Mouse (Mus musculus) cerebellum, postnatal 14 days (tissue): Measurements from ENCODE around the gene Gemin4.

Experiments
- DNase-seq, 2 experiments: peaks; one replicate each; pipeline ENCODE4 v3.0.0; 2021; ENCODE audit warnings: mixed read lengths in 2 of 2

Gene Gemin4

GRCm38 (mm10) chr11:76217390-76217800, at the start of gene Gemin4, which contains the start of gene Dbil5:
TSS of gene Gemin4 (minus strand) at chr11:76217664.
TSS of gene Dbil5 (plus strand) at chr11:76217608.
- peak; percentile 98 to 99 for DNase-seq

- DNase-seq, result peak in 1 of 2 experiments; percentile 43
Measured at GRCm38 (mm10) chr11:76262611-76263351, 45.3 kb upstream of the Gemin4 start.

DNA sequence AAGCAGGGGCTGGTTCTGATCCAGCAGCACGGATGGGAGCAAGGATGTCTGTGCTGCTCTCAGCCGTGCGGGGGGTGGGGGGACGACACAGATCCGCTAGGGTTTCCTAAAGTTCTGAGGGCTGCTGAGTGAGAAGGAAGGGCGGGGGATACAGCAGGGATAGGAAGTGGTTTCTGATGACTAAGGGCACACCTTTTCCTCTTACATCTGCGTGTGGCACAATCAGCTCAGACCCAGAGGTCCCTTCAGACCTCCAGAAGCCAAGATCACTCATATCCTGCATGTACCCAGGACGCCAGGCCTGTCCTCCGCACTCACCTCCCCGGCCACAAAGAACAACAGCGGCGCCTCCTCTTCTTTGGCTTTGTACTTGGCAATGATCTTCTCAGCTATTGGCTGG, 43.8 kb upstream of the Gemin4 start:
- no peak for DNase-seq

GRCm38 (mm10) chr11:76260208-76261050, 43.0 kb upstream of the Gemin4 start:
- DNase-seq, result peak in 1 of 2 experiments; percentile 60

- DNase-seq, result peak in 1 of 2 experiments; percentile 28
Measured at GRCm38 (mm10) chr11:76258511-76258910, 41.0 kb upstream of the Gemin4 start.

- DNase-seq, result no peak
Measured at GRCm38 (mm10) chr11:76257386-76257785, 39.9 kb upstream of the Gemin4 start.

DNA sequence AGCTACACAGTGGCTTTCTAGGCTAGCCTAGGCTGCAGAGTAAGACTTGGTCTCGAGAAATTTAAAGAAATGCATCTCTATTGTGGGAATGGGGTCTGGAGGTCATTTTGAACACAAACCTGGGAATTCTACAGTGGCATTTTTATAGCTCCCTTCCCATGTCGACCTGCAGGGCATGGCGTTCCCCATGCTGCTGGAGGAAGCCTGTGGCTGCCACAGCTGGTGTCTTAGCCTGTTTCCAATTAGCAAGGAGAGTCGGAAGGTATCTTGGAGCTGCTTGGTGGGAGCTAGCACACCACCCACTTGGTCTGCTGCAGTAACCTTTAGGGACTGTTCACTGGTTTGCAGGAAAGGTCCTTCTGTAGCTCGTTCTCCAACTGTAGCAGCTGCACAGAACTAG, 38.7 kb upstream of the Gemin4 start:
- DNase-seq, result no peak

- peak; percentile 88 for DNase-seq
Measured at GRCm38 (mm10) chr11:76255431-76256001, 38.1 kb upstream of the Gemin4 start.

DNA sequence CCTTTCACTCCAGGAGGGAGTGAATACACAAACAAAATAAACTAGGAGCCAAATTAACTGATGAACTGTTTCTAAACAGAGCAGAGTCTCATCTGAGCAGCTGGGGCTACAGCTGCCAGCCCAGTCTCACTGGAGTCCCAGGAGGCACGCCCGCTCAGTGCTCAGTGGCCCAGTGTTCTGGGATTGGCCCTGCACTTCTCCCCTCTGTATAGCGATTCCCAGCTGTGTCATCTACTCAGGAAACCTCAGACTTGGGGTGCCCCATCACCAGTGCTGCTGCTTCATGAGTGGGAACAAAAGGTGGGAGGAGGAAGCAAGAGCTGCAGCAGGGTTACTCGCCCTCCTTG, 36.4 kb upstream of the Gemin4 start:
- no peak for DNase-seq

DNA sequence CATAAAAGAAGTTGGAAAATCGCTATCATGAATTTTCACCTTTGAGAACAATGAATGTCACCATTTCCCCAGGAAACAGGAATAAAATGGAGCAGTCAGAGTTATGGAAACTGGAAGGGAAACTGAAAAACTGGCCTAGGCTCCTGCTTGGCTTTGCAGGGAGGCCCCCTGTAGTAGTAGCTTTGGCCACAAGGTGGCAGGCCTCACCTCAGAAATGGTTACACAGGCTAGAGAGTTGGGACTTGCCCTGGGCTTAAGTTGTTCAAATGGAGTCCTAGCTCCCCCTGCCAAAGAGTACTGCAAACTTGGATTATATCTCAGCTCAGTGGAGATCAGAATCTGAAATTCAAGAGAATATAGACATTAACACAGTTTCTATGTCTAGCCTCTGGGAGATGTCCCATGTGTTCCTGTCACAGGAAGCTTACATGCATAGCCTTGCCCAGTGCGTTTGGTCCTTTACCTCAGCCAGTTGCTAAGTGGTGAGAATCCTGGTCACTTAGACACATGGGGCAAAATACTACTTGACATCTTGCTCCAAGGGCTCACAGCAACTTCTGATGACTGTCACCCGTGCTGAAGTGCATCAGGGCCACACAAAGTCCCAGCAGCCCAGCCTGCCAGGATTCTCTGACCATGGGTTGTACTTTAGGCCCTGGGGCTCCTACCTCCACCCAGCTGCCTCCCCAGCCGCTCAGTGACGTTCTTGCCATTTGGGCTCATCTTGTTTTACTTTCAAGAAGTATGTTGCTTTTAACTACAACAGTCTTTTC, 35.9 kb upstream of the Gemin4 start:
- DNase-seq, result peak; percentile 94 to 95

DNA sequence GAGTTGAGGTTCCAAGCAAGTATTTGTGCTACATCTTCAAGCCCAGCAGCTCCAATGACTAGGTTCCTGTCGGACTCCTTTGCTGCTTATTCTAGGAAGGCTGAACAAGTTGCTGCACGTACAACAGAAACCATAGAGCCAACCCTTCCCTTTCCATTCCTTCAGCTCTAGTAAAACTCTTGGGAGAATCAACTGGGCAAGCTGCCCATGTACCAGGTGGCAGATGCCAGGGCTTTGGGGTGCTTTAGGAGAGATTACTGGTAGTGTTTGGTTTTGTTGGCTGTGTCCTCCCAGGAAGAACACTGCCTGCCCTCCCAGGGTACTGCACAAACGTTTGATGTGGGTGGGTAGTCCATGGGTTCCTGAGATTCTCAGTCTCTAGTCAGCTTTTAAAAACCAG, 34.6 kb upstream of the Gemin4 start:
- peak; percentile 75 to 76 for DNase-seq

DNA sequence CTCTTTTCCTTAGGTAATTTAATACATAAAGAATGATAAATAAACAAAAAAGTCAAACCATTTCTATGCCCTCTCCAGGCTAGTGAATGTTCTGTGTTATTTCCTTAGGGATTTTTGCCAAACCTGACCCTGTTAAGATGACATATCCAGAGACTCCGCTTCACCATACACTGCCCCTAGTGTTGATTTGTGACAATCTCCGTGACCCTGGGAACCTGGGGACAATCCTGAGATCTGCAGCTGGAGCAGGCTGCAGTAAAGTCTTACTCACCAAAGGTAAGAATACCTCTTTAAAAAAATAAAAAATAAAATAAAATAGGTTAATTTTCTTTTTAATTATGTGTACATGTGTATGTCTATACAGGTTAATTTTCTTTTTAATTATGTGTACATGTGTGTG, 29.8 kb upstream of the Gemin4 start:
- DNase-seq, result no peak

DNA sequence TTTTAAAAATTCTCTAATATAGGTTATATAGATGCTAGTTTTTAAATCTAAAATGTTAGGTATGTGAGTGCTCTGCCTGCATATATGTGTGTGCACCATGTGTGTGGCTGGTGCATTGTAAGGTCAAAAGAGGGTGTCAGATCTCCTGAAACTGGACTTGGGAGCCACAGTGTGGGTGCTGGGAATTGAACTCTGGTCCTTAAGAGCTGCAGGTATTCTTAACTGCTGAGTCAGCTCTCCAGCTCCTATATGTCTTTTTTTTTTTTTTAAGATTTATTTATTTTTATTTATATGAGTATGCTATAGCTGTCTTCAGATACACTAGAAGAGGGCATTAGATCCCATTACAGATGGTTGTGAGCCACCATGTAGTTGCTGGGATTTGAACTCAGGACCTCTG, 29.0 kb upstream of the Gemin4 start:
- no peak for DNase-seq

- peak in 1 of 2 experiments; percentile 53 for DNase-seq
Measured at GRCm38 (mm10) chr11:76243811-76244546, 26.5 kb upstream of the Gemin4 start.

DNA sequence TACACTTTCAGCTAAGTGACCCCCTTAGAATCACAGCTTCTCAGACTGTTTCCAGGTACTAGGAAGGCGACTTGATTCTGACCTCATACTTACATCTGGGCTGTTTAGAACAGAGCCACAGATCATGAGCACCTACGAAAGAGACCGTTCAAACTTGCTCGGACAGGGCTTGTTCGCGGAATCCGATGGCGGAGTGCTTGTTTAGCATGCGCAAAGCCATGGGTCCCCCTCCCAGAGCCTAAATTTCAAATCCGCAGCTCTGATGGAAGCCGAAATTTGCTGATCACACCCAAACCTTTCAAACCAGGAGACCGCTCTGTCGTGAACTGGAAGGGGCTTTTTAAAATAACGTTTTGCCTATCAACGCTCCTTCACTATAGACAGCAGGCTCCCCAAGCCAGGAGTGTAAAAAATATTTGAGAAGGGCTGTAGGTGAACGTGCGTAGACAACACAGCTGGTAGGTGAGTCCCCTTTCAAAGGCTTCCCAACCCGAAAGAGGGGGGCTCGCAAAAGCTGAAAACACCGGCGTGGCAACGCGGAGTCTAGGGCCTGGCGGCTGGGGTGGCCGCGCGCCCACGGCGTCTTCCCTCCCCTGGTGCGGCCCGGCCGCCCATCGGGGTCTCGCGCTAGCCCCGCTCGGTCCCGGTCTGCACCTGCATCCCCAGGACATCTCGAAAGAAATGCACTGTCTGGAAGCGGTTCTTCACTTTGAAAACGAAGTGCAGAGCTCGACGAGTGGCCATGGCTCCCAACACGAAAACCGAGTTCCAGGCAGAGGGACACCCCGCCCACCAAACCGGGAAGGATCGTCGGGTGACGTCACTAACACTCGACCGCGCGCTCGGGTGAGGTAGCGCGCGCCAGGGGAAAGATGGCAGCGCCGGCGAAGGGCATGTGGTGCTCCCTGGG, 25.7 kb upstream of the Gemin4 start, which contains the start of the genes Mrm3 and Glod4:
Gene Mrm3, plus strand, starts transcription at position 815 of the 910 bp plus-strand sequence.
Gene Glod4, minus strand, starts transcription at position 825 of the 910 bp plus-strand sequence.
- DNase-seq, result peak; percentile 96 to 98

DNA sequence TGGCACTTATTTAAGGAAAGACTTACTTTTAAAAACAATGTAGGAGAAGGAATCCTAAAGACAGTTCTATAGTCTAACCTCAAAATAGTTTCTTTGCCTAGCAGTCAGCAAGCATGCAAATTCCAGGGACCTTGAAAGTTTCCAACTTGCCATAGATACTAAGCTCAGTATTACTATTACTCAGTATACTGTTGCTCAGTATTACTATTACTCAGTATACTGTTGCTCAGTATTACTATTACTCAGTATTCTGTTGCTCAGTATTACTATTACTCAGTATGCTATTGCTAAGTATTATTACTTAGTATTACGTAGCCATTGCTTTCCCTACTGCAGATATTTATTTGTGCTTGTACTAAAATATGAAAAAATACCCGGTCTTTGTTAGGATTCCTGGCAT, 22.3 kb upstream of the Gemin4 start:
- DNase-seq, result no peak

DNA sequence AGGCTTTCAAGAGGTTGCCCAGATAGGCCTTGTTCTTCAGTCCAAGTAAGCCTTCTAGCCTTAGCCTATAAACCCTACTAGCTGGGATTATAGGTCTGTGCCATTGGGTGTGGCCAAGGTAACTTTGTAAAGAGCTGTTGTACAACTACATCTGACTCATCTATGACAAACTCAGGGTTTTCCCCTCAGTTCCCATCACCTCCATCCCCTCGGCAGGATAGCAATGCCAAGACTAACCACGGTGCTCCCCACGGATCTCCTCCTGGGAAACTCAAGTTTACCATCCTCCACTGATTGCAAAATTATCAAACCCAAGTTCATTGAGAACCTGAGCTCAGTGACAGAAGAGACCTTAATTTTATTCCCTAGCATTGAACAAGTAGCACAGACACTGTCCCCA, 18.7 kb upstream of the Gemin4 start:
- DNase-seq, result no peak

- no peak for DNase-seq
Measured at GRCm38 (mm10) chr11:76225051-76225450, 7.6 kb upstream of the Gemin4 start.

DNA sequence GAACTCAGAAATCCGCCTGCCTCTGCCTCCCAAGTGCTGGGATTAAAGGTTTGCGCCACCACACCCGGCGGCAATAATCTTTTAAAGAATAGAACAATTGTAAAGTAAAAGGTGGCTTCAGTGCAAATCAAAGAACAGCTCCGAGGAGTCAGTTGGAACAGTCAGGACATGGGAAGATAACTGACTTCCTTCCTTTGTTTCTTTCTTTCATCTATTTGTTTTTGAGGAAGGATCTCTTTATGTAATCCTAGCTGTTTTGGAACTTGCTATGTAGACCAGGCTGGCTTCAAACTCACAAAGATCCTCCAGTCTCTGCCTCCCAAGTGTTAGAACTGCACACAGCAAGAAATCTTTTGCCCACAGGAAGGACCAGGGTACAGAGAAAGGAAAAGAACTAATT, 7.2 kb upstream of the Gemin4 start:
- DNase-seq, result no peak

GRCm38 (mm10) chr11:76216681-76217389, 629 bp downstream of the Gemin4 start:
- DNase-seq, result peak; percentile 47 to 62
